Mouse (Mus musculus) left cerebral cortex, postnatal 36 days (tissue): ENCODE measurements around the gene Parp2. TPM values are rescaled to one million over a fixed set of nuclear protein-coding genes. Genes with fewer than 3 reads are reported as not detected.
"Not testable (repeated sequence)": the region's sequence is repeated elsewhere in the genome, so short reads cannot be mapped to it uniquely, and the experiment has no call there.

ENCODE experiments used
- DNase-seq, 2 experiments: peaks; one replicate each; pipeline ENCODE4 v3.0.0; 2021 to 2022; ENCODE audit warnings: low spot score in 2 of 2, mixed read lengths in 1 of 2
- intact Hi-C: fragments of 180-260 bp; cut with DNase I; formaldehyde crosslinking; loops from one replicate; pipeline ENCODE4 v1.15.1; 2025
- total RNA-seq, 2 experiments: library from RNA; stranded (reverse); gene quantifications; 2 replicates each; pipeline ENCODE4 v1.2.3; 2021

Gene Parp2
- total RNA-seq, 2 experiments from 2014 or later = 24.0 to 28.7 TPM

- intact Hi-C loops = no loop called here
- DNase-seq = no peak
These were observed 15.6 kb downstream of the Parp2 start for GRCm38 (mm10) chr14:50823240-50823639.

- intact Hi-C loops = no loop called here
- no peak for DNase-seq
These were observed 16.6 kb downstream of the Parp2 start for GRCm38 (mm10) chr14:50824219-50824618.

- intact Hi-C loops = no loop called here
- DNase-seq = peak; percentile 13 to 31
These were observed 18.9 kb downstream of the Parp2 start for GRCm38 (mm10) chr14:50826579-50826978.

- intact Hi-C loops = no loop called here
- DNase-seq = no peak
These were observed 22.2 kb downstream of the Parp2 start for GRCm38 (mm10) chr14:50829878-50830277.

- no peak for DNase-seq
- intact Hi-C loops = no loop called here
These were observed 26.3 kb downstream of the Parp2 start for GRCm38 (mm10) chr14:50833964-50834363.

- intact Hi-C loops = no loop called here
- DNase-seq = no peak
These were observed 26.8 kb downstream of the Parp2 start for GRCm38 (mm10) chr14:50834435-50834834.

- no peak for DNase-seq
- intact Hi-C loops = no loop called here
These were observed 29.6 kb downstream of the Parp2 start for GRCm38 (mm10) chr14:50837236-50837635.

- intact Hi-C loops = no loop called here
These were observed 48.1 kb downstream of the Parp2 start for GRCm38 (mm10) chr14:50855788-50856187.

GRCm38 (mm10) chr14:50862641-50863040, 55.0 kb downstream of the Parp2 start:
- no peak for DNase-seq
- intact Hi-C loops = no loop called here

More at GRCm38 (mm10) chr14:50855788-50856187, 48.1 kb downstream of the Parp2 start:
- DNase-seq = no peak

GRCm38 (mm10) chr14:50865005-50865404, 57.4 kb downstream of the Parp2 start:
- intact Hi-C loops, DNase-seq: not testable (repeated sequence)

- DNase-seq = no peak
- intact Hi-C loops = no loop called here
These were observed 59.3 kb downstream of the Parp2 start for GRCm38 (mm10) chr14:50866966-50867365.

GRCm38 (mm10) chr14:50868211-50868610, 60.6 kb downstream of the Parp2 start:
- intact Hi-C loops = no loop called here
- no peak for DNase-seq

- intact Hi-C loops = no loop called here
These were observed 61.0 kb downstream of the Parp2 start for GRCm38 (mm10) chr14:50868656-50869055.

GRCm38 (mm10) chr14:50869889-50870804, 62.5 kb downstream of the Parp2 start, which contains the start of gene Tep1:
Tep1 (minus strand) TSS chr14:50870560.
- peak; percentile 44 to 62 for DNase-seq
- intact Hi-C loops = no loop called here

More at GRCm38 (mm10) chr14:50868656-50869055, 61.0 kb downstream of the Parp2 start:
- DNase-seq = no peak

GRCm38 (mm10) chr14:50870805-50871143, 63.1 kb downstream of the Parp2 start:
- intact Hi-C loops = no loop called here
- DNase-seq = no peak

Other genes starting within 250 kb of the Parp2 start
- not detected for gene Olfr744, start 193.0 kb upstream of the Parp2 start, total RNA-seq
- gene Olfr745, start 168.5 kb upstream of the Parp2 start, total RNA-seq = not detected
- gene Olfr746, start 160.8 kb upstream of the Parp2 start, total RNA-seq = not detected
- not detected for gene Olfr747, start 114.6 kb upstream of the Parp2 start, total RNA-seq
- gene Olfr748, start 100.5 kb upstream of the Parp2 start, total RNA-seq = not detected
- gene Olfr749, start 62.7 kb upstream of the Parp2 start, total RNA-seq = not detected
- gene Ttc5, start 22.3 kb upstream of the Parp2 start, total RNA-seq = 10 to 100 TPM; 55.2 to 67.9 TPM
- gene Ccnb1ip1, start 109 bp upstream of the Parp2 start, total RNA-seq = not detected
- 1 to 10 TPM; 2.9 to 4.1 TPM for gene Tep1, start 62.7 kb downstream of the Parp2 start, total RNA-seq
- 1 to 10 TPM; 3.6 to 4.8 TPM for gene Klhl33, start 89.7 kb downstream of the Parp2 start, total RNA-seq
- 10 to 100 TPM; 32.0 to 35.7 TPM for gene Osgep, start 117.1 kb downstream of the Parp2 start, total RNA-seq
- 10 to 100 TPM; 52.0 to 58.6 TPM for gene Apex1, start 117.1 kb downstream of the Parp2 start, total RNA-seq
- gene Pip4p1, start 123.0 kb downstream of the Parp2 start, total RNA-seq = 100 to 1,000 TPM in 1 of 2 experiments, 10 to 100 TPM in 1; 89.8 to 103 TPM
- gene Pnp, start 123.2 kb downstream of the Parp2 start, total RNA-seq = 10 to 100 TPM; 10.7 to 11.0 TPM
- gene Gm49342, start 136.7 kb downstream of the Parp2 start, total RNA-seq = 10 to 100 TPM in 1 of 2 experiments, 1 to 10 TPM in 1; 10.0 to 13.0 TPM
- 1 to 10 TPM; 1.1 to 1.4 TPM for gene Pnp2, start 148.2 kb downstream of the Parp2 start, total RNA-seq
- gene Rnase10, start 199.9 kb downstream of the Parp2 start, total RNA-seq = under 1 TPM; 0.20 to 0.25 TPM
- gene Rnase9, start 234.0 kb downstream of the Parp2 start, total RNA-seq = not detected
- not detected for gene Rnase11, start 242.3 kb downstream of the Parp2 start, total RNA-seq
- gene Rnase12, start 249.8 kb downstream of the Parp2 start, total RNA-seq = not detected